Mouse (Mus musculus) kidney, embryonic 14.5 days (tissue): ENCODE results near the gene Hfm1. TPM values are rescaled to one million over a fixed set of nuclear protein-coding genes. Genes with fewer than 3 reads are reported as not detected.

Experiments
- ATAC-seq: fragments of 200-750 bp; cut with Nextera tagmentation; 2 replicates; pipeline ENCODE4 v1.8.0; 2017; ENCODE audit warnings: moderate number of reproducible peaks, mild to moderate bottlenecking, moderate TSS enrichment, moderate library complexity; ENCODE audit not compliant: low FRiP score, low TSS enrichment
- H3K27ac ChIP-seq: fragments of 300-500 bp; sonication (generic); 2 replicates; pipeline ENCODE4 v1.5.1; 2014; ENCODE audit warnings: low read depth, mild to moderate bottlenecking, low read length, moderate library complexity, mixed read lengths
- H3K27me3 ChIP-seq: fragments of 300-500 bp; sonication (generic); 2 replicates; pipeline ENCODE4 v1.6.1; 2014; ENCODE audit warnings: mild to moderate bottlenecking, low read length; ENCODE audit not compliant: control insufficient read depth, insufficient read depth
- H3K36me3 ChIP-seq: fragments of 300-500 bp; sonication (generic); 2 replicates; pipeline ENCODE4 v1.6.1; 2014; ENCODE audit warnings: low read length, mixed read lengths; ENCODE audit not compliant: control insufficient read depth, insufficient read depth
- H3K4me1 ChIP-seq: fragments of 300-500 bp; sonication (generic); 2 replicates; pipeline ENCODE4 v1.6.1; 2014; ENCODE audit warnings: low read length, mixed read lengths; ENCODE audit not compliant: control insufficient read depth, insufficient read depth
- H3K4me2 ChIP-seq: fragments of 300-500 bp; sonication (generic); replicated peaks from 2 replicates; pipeline ENCODE4 v1.6.1; 2014; ENCODE audit warnings: low read depth, mild to moderate bottlenecking, low read length
- H3K4me3 ChIP-seq: fragments of 300-500 bp; sonication (generic); 2 replicates; pipeline ENCODE4 v1.5.1; 2014; ENCODE audit warnings: mild to moderate bottlenecking, low read length
- H3K9ac ChIP-seq: fragments of 300-500 bp; sonication (generic); 2 replicates; pipeline ENCODE4 v1.6.1; 2014; ENCODE audit warnings: low read depth, mild to moderate bottlenecking, low read length, moderate library complexity
- H3K9me3 ChIP-seq: fragments of 300-500 bp; sonication (generic); 2 replicates; pipeline ENCODE4 v1.6.1; 2016; ENCODE audit warnings: low read length; ENCODE audit not compliant: control insufficient read depth
- WGBS: fragments of 180-500 bp; shearing (Covaris S2); extraction: QIAGEN DNeasy Blood & Tissue Kit; methylation state at CpG from one replicate; pipeline ENCODE4 v1.1.7; 2014; 5-methylcytosine and 5-hydroxymethylcytosine counted together
- polyA plus RNA-seq: library from polyadenylated mRNA; unstranded; fragments of >200 nt; fragmentation: Nextera tagmentation; extraction: Ambion mirVana; gene quantifications from 2 replicates; pipeline ENCODE4 v1.2.1, GENCODE M21; 2014

Gene Hfm1
- polyA plus RNA-seq, 1 experiment from 2014 or later: 2.7 TPM

- Histone ChIP-seq H3K9me3 (no peaks in the 10 kb centered on the region), H3K4me2 (no peak overlapping the region), H3K4me3 (no peak overlapping the region), H3K27me3 (no peaks in the 10 kb centered on the region), H3K4me1 (no peaks in the 10 kb centered on the region), H3K27ac (no peak overlapping the region), H3K9ac (no peak overlapping the region), H3K36me3 (no peaks in the 10 kb centered on the region)
- WGBS: 90% methylated on average over 4 of the region's 4 CpGs
- no peak for ATAC-seq
Measured at GRCm38 (mm10) chr5:106885517-106885916, 40.6 kb downstream of the Hfm1 start.

GRCm38 (mm10) chr5:106876438-106876837 is 49.7 kb downstream of the Hfm1 start:
- Histone ChIP-seq H3K4me2 (no peak overlapping the region), H3K27me3 (no peaks in the 10 kb centered on the region), H3K27ac (no peak overlapping the region), H3K4me1 (no peaks in the 10 kb centered on the region), H3K9ac (no peak overlapping the region), H3K9me3 (no peaks in the 10 kb centered on the region), H3K36me3 (no peaks in the 10 kb centered on the region), H3K4me3 (no peak overlapping the region)
- no peak for ATAC-seq
- WGBS: 85% methylated on average over 1 of the region's 1 CpGs

DNA sequence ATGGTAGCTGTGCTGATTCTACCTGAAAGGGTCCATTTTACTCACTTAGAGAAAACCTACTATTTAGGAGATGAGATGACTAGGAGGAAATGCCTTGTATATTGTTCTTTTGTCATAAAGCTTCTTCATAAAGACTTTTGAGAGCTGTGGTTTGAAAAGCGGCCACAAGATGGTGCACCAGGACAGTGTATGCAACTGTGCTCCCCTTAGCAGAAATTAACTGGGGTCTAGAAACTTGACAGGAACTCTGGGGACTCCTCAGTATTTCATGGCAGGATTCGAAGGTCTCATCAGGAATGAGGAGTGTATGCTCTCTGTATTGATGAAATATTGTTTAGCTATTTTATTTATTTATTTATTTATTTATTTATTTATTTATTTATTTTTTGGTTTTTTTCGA is 65.7 kb downstream of the Hfm1 start:
- H3K4me1 ChIP-seq: no peaks in the 10 kb centered on the region
- H3K27me3 ChIP-seq: no peaks in the 10 kb centered on the region
- H3K27ac ChIP-seq: no peak overlapping the region
- no peak overlapping the region for H3K4me3 ChIP-seq
- H3K9me3 ChIP-seq: no peaks in the 10 kb centered on the region
- H3K36me3 ChIP-seq: no peaks in the 10 kb centered on the region
- ATAC-seq: peak; percentile 79; the same call in 1 of the 2 replicates
- no peak overlapping the region for H3K4me2 ChIP-seq
- H3K9ac ChIP-seq: no peak overlapping the region
- WGBS: 39% methylated on average over 3 of the region's 3 CpGs

- no peak for ATAC-seq
- H3K9me3 ChIP-seq: no peaks in the 10 kb centered on the region
- no peaks in the 10 kb centered on the region for H3K4me1 ChIP-seq
- no peak overlapping the region for H3K9ac ChIP-seq
- WGBS: 88% methylated on average over 3 of the region's 3 CpGs
- no peak overlapping the region for H3K4me3 ChIP-seq
- no peak overlapping the region for H3K4me2 ChIP-seq
- H3K27me3 ChIP-seq: no peaks in the 10 kb centered on the region
- H3K27ac ChIP-seq: no peak overlapping the region
- no peaks in the 10 kb centered on the region for H3K36me3 ChIP-seq
Measured at GRCm38 (mm10) chr5:106853284-106853683, 72.8 kb downstream of the Hfm1 start.

GRCm38 (mm10) chr5:106847045-106847444 is 79.1 kb downstream of the Hfm1 start:
- Histone ChIP-seq H3K4me3 (no peak overlapping the region), H3K4me2 (no peak overlapping the region), H3K4me1 (no peaks in the 10 kb centered on the region), H3K9me3 (no peaks in the 10 kb centered on the region), H3K9ac (no peak overlapping the region), H3K27ac (no peak overlapping the region), H3K27me3 (no peaks in the 10 kb centered on the region), H3K36me3 (no peaks in the 10 kb centered on the region)
- no peak for ATAC-seq

- Histone ChIP-seq H3K4me1 (no peaks in the 10 kb centered on the region), H3K27me3 (no peaks in the 10 kb centered on the region), H3K4me3 (no peak overlapping the region), H3K9me3 (no peaks in the 10 kb centered on the region), H3K4me2 (no peak overlapping the region), H3K36me3 (no peaks in the 10 kb centered on the region), H3K9ac (no peak overlapping the region), H3K27ac (no peak overlapping the region)
- 75% methylated on average over 2 of the region's 2 CpGs for WGBS
- no peak for ATAC-seq
Measured at GRCm38 (mm10) chr5:106843906-106844305, 82.2 kb downstream of the Hfm1 start.

- H3K9ac ChIP-seq: no peak overlapping the region
- no peak overlapping the region for H3K4me2 ChIP-seq
- no peak overlapping the region for H3K27ac ChIP-seq
- H3K4me1 ChIP-seq: no peaks in the 10 kb centered on the region
- no peaks in the 10 kb centered on the region for H3K36me3 ChIP-seq
- no peak overlapping the region for H3K4me3 ChIP-seq
- 16% methylated on average over 7 of the region's 7 CpGs for WGBS
- no peak for ATAC-seq
- H3K27me3 ChIP-seq: no peaks in the 10 kb centered on the region
- no peaks in the 10 kb centered on the region for H3K9me3 ChIP-seq
Measured at GRCm38 (mm10) chr5:106833025-106833424, 93.1 kb downstream of the Hfm1 start.

DNA sequence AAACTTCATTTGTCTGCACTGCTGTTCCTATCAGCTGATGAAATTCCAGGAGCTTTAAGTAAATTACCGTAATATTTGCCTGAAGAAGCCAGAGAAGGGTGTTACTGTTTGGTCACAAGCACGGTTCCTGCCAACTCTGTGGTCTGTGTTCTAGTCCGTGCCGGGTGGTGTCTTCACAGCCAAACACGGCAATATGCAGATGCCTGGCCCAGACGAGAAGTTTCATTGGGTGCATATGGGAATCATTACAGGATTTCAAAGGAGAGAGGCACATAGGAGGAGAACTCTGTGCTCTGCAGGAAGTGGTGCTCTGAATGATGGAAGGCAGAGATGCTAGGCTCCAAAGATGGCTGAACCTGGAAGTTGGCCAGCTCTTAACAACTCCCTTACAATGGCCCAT is 94.7 kb downstream of the Hfm1 start:
- Histone ChIP-seq H3K27me3 (no peaks in the 10 kb centered on the region), H3K9ac (no peak overlapping the region), H3K36me3 (no peaks in the 10 kb centered on the region), H3K9me3 (no peaks in the 10 kb centered on the region), H3K27ac (no peak overlapping the region), H3K4me1 (no peaks in the 10 kb centered on the region), H3K4me2 (no peak overlapping the region), H3K4me3 (no peak overlapping the region)
- ATAC-seq: no peak
- WGBS: 81% methylated on average over 6 of the region's 6 CpGs

DNA sequence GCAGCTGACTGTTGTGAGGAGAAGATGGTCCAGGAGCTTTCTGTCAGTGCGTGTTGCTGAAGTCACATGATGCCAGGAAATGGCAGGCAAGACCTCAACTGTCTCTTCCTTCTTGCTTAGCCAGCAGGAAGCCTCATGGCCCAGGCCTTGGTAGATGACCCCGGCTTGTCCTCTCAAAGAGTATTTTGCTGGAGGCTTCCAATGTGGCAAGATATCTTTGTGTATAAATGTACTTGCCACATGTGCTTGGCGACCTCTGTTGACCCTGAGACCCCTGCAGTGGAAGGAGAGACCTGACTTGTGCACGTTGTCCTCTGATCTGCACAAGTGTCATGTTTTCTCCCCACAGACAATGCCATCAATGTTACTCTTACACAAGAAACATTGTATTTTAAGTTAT is 95.3 kb downstream of the Hfm1 start:
- Histone ChIP-seq H3K36me3 (no peaks in the 10 kb centered on the region), H3K4me3 (no peak overlapping the region), H3K27me3 (no peaks in the 10 kb centered on the region), H3K4me2 (no peak overlapping the region), H3K9me3 (no peaks in the 10 kb centered on the region), H3K4me1 (no peaks in the 10 kb centered on the region), H3K9ac (no peak overlapping the region), H3K27ac (no peak overlapping the region)
- no peak for ATAC-seq
- WGBS: 75% methylated on average over 4 of the region's 4 CpGs

DNA sequence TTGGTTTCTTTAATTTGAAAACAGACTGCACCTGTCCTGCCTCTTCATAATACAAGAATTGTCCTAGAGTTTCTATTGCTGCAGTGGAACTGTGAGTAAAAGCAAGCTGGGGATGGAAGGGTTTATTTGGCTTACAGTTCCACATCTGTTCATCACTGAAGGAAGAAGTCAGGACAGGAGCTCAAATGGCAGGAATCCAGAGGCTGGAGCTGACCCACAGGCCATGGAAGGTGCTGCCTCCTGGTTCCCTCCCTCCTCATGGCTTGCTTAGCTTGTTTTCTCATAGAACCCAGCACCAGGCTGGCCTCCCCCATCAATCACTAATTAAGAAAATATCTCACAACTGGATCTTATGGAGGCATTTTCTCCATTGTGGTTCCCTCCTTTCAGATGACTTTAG is 99.4 kb downstream of the Hfm1 start:
- Histone ChIP-seq H3K4me1 (no peaks in the 10 kb centered on the region), H3K9ac (no peak overlapping the region), H3K27me3 (peaks cover 4% of the 10 kb centered on the region; the same call in 1 of the 2 replicates), H3K4me2 (no peak overlapping the region), H3K9me3 (no peaks in the 10 kb centered on the region), H3K4me3 (no peak overlapping the region), H3K27ac (no peak overlapping the region), H3K36me3 (no peaks in the 10 kb centered on the region)
- ATAC-seq: no peak
